Mouse (Mus musculus) large intestine, adult 2 months (tissue): Measurements from ENCODE around the gene Acta2. TPM values are rescaled to one million over a fixed set of nuclear protein-coding genes. Genes with fewer than 3 reads are reported as not detected.
A peak's percentile ranks its signal among the peaks of the same experiment; 100 is the strongest.
"Not testable (repeated sequence)": the region's sequence is repeated elsewhere in the genome, so short reads cannot be mapped to it uniquely, and the experiment has no call there.

Experiments used
- DNase-seq: peaks from one replicate; pipeline ENCODE4 v3.0.0-alpha.2; 2012; ENCODE audit warnings: low read depth, low spot score
- WGBS: fragments of 180-500 bp; shearing (Covaris S2); methylation state at CpG from one replicate; pipeline ENCODE4 v1.1.7; 2018; 5-methylcytosine and 5-hydroxymethylcytosine counted together
- polyA plus RNA-seq: library from polyadenylated mRNA; depleted of rRNA; stranded (reverse); fragments of >200 nt; gene quantifications from 2 replicates; pipeline ENCODE4 v1.2.3, GENCODE M21; 2012

Acta2 gene
- polyA plus RNA-seq, 1 experiment, result 1,486 TPM

- 79% methylated on average over 5 of the region's 5 CpGs for WGBS
- no peak for DNase-seq
These were observed 23.1 kb downstream of the Acta2 start for GRCm38 (mm10) chr19:34232326-34232725.

- WGBS, result 76% methylated on average over 7 of the region's 7 CpGs
- DNase-seq, result no peak
These were observed 23.8 kb downstream of the Acta2 start for GRCm38 (mm10) chr19:34231596-34231995.

GRCm38 (mm10) chr19:34222805-34223204 is 32.6 kb downstream of the Acta2 start:
- no peak for DNase-seq
- WGBS, result 85% methylated on average over 3 of the region's 3 CpGs

GRCm38 (mm10) chr19:34220732-34221380 is 34.5 kb downstream of the Acta2 start:
- no peak for DNase-seq
- WGBS, result 48% methylated on average over 3 of the region's 3 CpGs

- DNase-seq, result no peak
- WGBS, result 85% methylated on average over 5 of the region's 5 CpGs
These were observed 36.0 kb downstream of the Acta2 start for GRCm38 (mm10) chr19:34219260-34219968.

- no peak for DNase-seq
- WGBS, result 79% methylated on average over 3 of the region's 3 CpGs
These were observed 37.6 kb downstream of the Acta2 start for GRCm38 (mm10) chr19:34217761-34218160.

- WGBS, result 60% methylated on average over 5 of the region's 5 CpGs
- DNase-seq, result no peak
These were observed 38.4 kb downstream of the Acta2 start for GRCm38 (mm10) chr19:34216956-34217355.

- 21% methylated on average over 4 of the region's 4 CpGs for WGBS
These were observed 41.3 kb downstream of the Acta2 start for GRCm38 (mm10) chr19:34214136-34214535.

GRCm38 (mm10) chr19:34213251-34213645 is 42.1 kb downstream of the Acta2 start:
- DNase-seq, result no peak

More at GRCm38 (mm10) chr19:34214136-34214535, 41.3 kb downstream of the Acta2 start:
- no peak for DNase-seq

- WGBS, result 38% methylated on average over 12 of the region's 12 CpGs
These were observed 42.7 kb downstream of the Acta2 start for GRCm38 (mm10) chr19:34212489-34213250.

GRCm38 (mm10) chr19:34210841-34211240 is 44.5 kb downstream of the Acta2 start:
- WGBS, result 27% methylated on average over 2 of the region's 2 CpGs

More at GRCm38 (mm10) chr19:34212489-34213250, 42.7 kb downstream of the Acta2 start:
- no peak for DNase-seq

GRCm38 (mm10) chr19:34209930-34210581 is 45.3 kb downstream of the Acta2 start:
- 60% methylated on average over 8 of the region's 8 CpGs for WGBS

More at GRCm38 (mm10) chr19:34210841-34211240, 44.5 kb downstream of the Acta2 start:
- peak; percentile 69 for DNase-seq

GRCm38 (mm10) chr19:34209031-34209430 is 46.4 kb downstream of the Acta2 start:
- WGBS, result 25% methylated on average over 3 of the region's 3 CpGs
- DNase-seq, result peak; percentile 81

More at GRCm38 (mm10) chr19:34209930-34210581, 45.3 kb downstream of the Acta2 start:
- no peak for DNase-seq

GRCm38 (mm10) chr19:34206760-34207440 is 48.5 kb downstream of the Acta2 start:
- WGBS, result 65% methylated on average over 8 of the region's 8 CpGs
- DNase-seq, result no peak

- 72% methylated on average over 4 of the region's 4 CpGs for WGBS
- not testable (repeated sequence) for DNase-seq
These were observed 49.3 kb downstream of the Acta2 start for GRCm38 (mm10) chr19:34206128-34206527.

- WGBS, result 60% methylated on average over 2 of the region's 2 CpGs
- DNase-seq, result no peak
These were observed 52.7 kb downstream of the Acta2 start for GRCm38 (mm10) chr19:34202668-34203067.

- DNase-seq, result no peak
- WGBS, result 42% methylated on average over 2 of the region's 2 CpGs
These were observed 55.9 kb downstream of the Acta2 start for GRCm38 (mm10) chr19:34199488-34199887.

- DNase-seq, result no peak
- WGBS, result 83% methylated on average over 4 of the region's 4 CpGs
These were observed 56.5 kb downstream of the Acta2 start for GRCm38 (mm10) chr19:34198901-34199300.

- DNase-seq, result no peak
- 97% methylated on average over 1 of the region's 1 CpGs for WGBS
These were observed 57.3 kb downstream of the Acta2 start for GRCm38 (mm10) chr19:34198066-34198465.
